9 mouse cellular contexts compared by ENCODE assay signal in the genomic region with DNA sequence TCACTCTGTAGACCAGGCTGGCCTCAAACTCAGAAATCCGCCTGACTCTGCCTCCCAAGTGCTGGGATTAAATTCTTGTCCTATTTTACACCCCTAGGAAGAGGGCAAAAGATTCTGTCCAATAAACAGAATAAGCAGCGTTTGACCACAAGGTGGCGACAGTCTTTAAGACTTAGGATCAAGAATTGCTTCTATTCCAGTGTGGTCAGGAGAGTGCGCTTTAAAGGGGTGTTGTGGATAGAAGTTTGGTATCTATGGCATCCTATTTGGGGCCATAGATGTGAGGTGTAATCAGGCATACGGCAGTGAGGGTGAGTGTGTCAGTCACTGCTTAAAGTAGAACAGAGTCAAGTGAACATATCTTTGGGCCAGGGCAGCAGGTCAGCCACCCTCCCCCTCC. TPM values are rescaled to one million over a fixed set of nuclear protein-coding genes. Genes with fewer than 3 reads are reported as not detected.
DNase-seq lines count a peak whose midpoint lies in the region; ATAC-seq and TF ChIP-seq lines count a peak whose summit lies in the region.
"Had no signal": no experiment of that assay in that cellular context is flagged by ENCODE, and none has a peak within 500 bp of the region (broad histone marks: within the 10 kb centered on the region; RNA-seq: fewer than 3 reads in every experiment).

No protein-coding gene starts in this region.

- WGBS in liver, adult 2 months: 23% methylated on average over 5 of the region's 5 CpGs
- WGBS in liver, embryonic 11.5 days: 22% methylated on average over 5 of the region's 5 CpGs
- WGBS in forebrain, embryonic 13.5 days: 25% methylated on average over 5 of the region's 5 CpGs
- 27% methylated on average over 5 of the region's 5 CpGs for WGBS in hindbrain, embryonic 14.5 days

- no peak for TF ChIP-seq POLR2A in liver, adult 2 months (IDR thresholded peaks at IDR 0.05; ENCODE audit: extremely low read depth, insufficient read depth, low read length)

- H3K9ac ChIP-seq in liver, adult 2 months (ENCODE audit: low read depth, low read length): no peak overlapping the region
- H3K9ac ChIP-seq in liver, embryonic 11.5 days (ENCODE audit: low read depth, low read length): no peak overlapping the region
- H3K9ac ChIP-seq in forebrain, embryonic 13.5 days: no peak overlapping the region
- no peak overlapping the region for H3K9ac ChIP-seq in hindbrain, embryonic 14.5 days

- no peak overlapping the region for H3K4me2 ChIP-seq in liver, embryonic 11.5 days
- H3K4me2 ChIP-seq in forebrain, embryonic 13.5 days: no peak overlapping the region
- no peak overlapping the region for H3K4me2 ChIP-seq in hindbrain, embryonic 14.5 days (replicated peaks)

- TF ChIP-seq CTCF in liver, adult 2 months (IDR thresholded peaks at IDR 0.05; ENCODE audit: low read depth, low read length): peak; percentile 53

- peak; percentile 62 for DNase-seq in liver, adult 2 months (ENCODE audit: extremely low read depth, low read depth, low spot score)
- DNase-seq in liver, embryonic 11.5 days (ENCODE audit: low spot score): no peak
- DNase-seq in c-Kit-positive CD71-negative TER-119-negative erythroid progenitor cells, embryonic 14.5 days (ENCODE audit: low read depth): peak; percentile 75
- DNase-seq in hindbrain, embryonic 14.5 days (ENCODE audit: low spot score): peak; percentile 92
- DNase-seq in layer of hippocampus, postnatal 10 days (ENCODE audit: low spot score in 2 of 2): peak; percentile 74 to 80
- peak; percentile 84 for DNase-seq in mesoderm, embryonic 11.5 days (ENCODE audit: low read depth, low spot score)
- peak; percentile 11 to 59 for DNase-seq in spleen, postnatal 14 days (ENCODE audit: low spot score in 2 of 2)

- no peak for ATAC-seq in liver, embryonic 11.5 days (replicated peaks; ENCODE audit: low FRiP score)
- ATAC-seq in forebrain, embryonic 13.5 days: peak; percentile 72
- ATAC-seq in hindbrain, embryonic 14.5 days (ENCODE audit: low FRiP score): peak; percentile 21; the same call in 1 of the 2 replicates

- H3K4me1 ChIP-seq in liver, adult 2 months (ENCODE audit: control insufficient read depth, insufficient read depth, low read length): no peaks in the 10 kb centered on the region; the same call in 1 of the 2 replicates
- no peaks in the 10 kb centered on the region for H3K4me1 ChIP-seq in liver, embryonic 11.5 days (replicated peaks; ENCODE audit: control insufficient read depth, insufficient read depth, low read length)
- peaks cover 2% of the 10 kb centered on the region; the same call in 1 of the 2 replicates for H3K4me1 ChIP-seq in forebrain, embryonic 13.5 days
- H3K4me1 ChIP-seq in hindbrain, embryonic 14.5 days (replicated peaks; ENCODE audit: control insufficient read depth, insufficient read depth, low read length): no peaks in the 10 kb centered on the region

- H3K9me3 ChIP-seq in liver, embryonic 11.5 days (ENCODE audit: control insufficient read depth, low read length): no peaks in the 10 kb centered on the region
- no peaks in the 10 kb centered on the region for H3K9me3 ChIP-seq in forebrain, embryonic 13.5 days (replicated peaks)
- H3K9me3 ChIP-seq in hindbrain, embryonic 14.5 days (ENCODE audit: control insufficient read depth, low read length): no peaks in the 10 kb centered on the region

- H3K4me3 ChIP-seq in liver, adult 2 months (ENCODE audit: insufficient read depth, low read depth, low read length): no peak overlapping the region
- no peak overlapping the region for H3K4me3 ChIP-seq in liver, embryonic 11.5 days (ENCODE audit: low read depth, low read length)
- H3K4me3 ChIP-seq in forebrain, embryonic 13.5 days: no peak overlapping the region
- no peak overlapping the region for H3K4me3 ChIP-seq in hindbrain, embryonic 14.5 days (replicated peaks; ENCODE audit: low read length)

- H3K79me2 ChIP-seq in liver, adult 2 months (ENCODE audit: control insufficient read depth, insufficient read depth, low read length): no peaks in the 10 kb centered on the region

- H3K27ac ChIP-seq in liver, adult 2 months (replicated peaks; ENCODE audit: insufficient read depth, low read depth, low read length): no peak overlapping the region
- H3K27ac ChIP-seq in liver, embryonic 11.5 days (ENCODE audit: low read depth, low read length): no peak overlapping the region
- no peak overlapping the region for H3K27ac ChIP-seq in forebrain, embryonic 13.5 days
- H3K27ac ChIP-seq in hindbrain, embryonic 14.5 days: no peak overlapping the region

- H3K27me3 ChIP-seq in liver, adult 2 months (ENCODE audit: control insufficient read depth, insufficient read depth, low read length): no peaks in the 10 kb centered on the region
- no peaks in the 10 kb centered on the region for H3K27me3 ChIP-seq in liver, embryonic 11.5 days (replicated peaks; ENCODE audit: control insufficient read depth, insufficient read depth, low read length)
- no peaks in the 10 kb centered on the region for H3K27me3 ChIP-seq in forebrain, embryonic 13.5 days
- H3K27me3 ChIP-seq in hindbrain, embryonic 14.5 days (ENCODE audit: control insufficient read depth, insufficient read depth, low read length): no peaks in the 10 kb centered on the region

- no peaks in the 10 kb centered on the region for H3K36me3 ChIP-seq in liver, adult 2 months (ENCODE audit: control insufficient read depth, insufficient read depth, low read length)
- no peaks in the 10 kb centered on the region for H3K36me3 ChIP-seq in liver, embryonic 11.5 days (ENCODE audit: control insufficient read depth, insufficient read depth, low read length)
- no peaks in the 10 kb centered on the region for H3K36me3 ChIP-seq in forebrain, embryonic 13.5 days (ENCODE audit: poor library complexity, severe bottlenecking)
- H3K36me3 ChIP-seq in hindbrain, embryonic 14.5 days (replicated peaks; ENCODE audit: control insufficient read depth, insufficient read depth): no peaks in the 10 kb centered on the region

RNA-seq across cellular contexts. Expression of gene Gm17364, which starts 9.5 kb away (rescaled TPM):
- not detected in 2 replicates for total RNA-seq in liver, adult 2 months (2014; rRNA removed)
- polyA plus RNA-seq in liver, adult 2 months (2012; rRNA removed): not detected in 2 replicates
- polyA plus RNA-seq in liver, embryonic 11.5 days (2014; fragmentation: Nextera tagmentation; extraction: Ambion mirVana): not detected in 2 replicates
- polyA plus RNA-seq in forebrain, embryonic 13.5 days (2015; fragmentation: Nextera tagmentation; extraction: Ambion mirVana): not detected in 2 replicates
- not detected in 2 replicates for polyA plus RNA-seq in hindbrain, embryonic 14.5 days (2014; fragmentation: Nextera tagmentation; extraction: Ambion mirVana)
- not detected for total RNA-seq in layer of hippocampus, postnatal 10 days (2021)
- total RNA-seq: adrenal gland, postnatal 4 days had no signal

RNA-seq across cellular contexts. Expression of gene Smim13, which starts 33.6 kb away (rescaled TPM):
- 14.6 and 20.7 TPM in 2 replicates for total RNA-seq in liver, adult 2 months (2014; rRNA removed)
- 5.1 and 5.2 TPM in 2 replicates for polyA plus RNA-seq in liver, adult 2 months (2012; rRNA removed)
- 12.6 and 16.9 TPM in 2 replicates for polyA plus RNA-seq in liver, embryonic 11.5 days (2014; fragmentation: Nextera tagmentation; extraction: Ambion mirVana)
- polyA plus RNA-seq in forebrain, embryonic 13.5 days (2015; fragmentation: Nextera tagmentation; extraction: Ambion mirVana): 14.6 and 15.6 TPM in 2 replicates
- polyA plus RNA-seq in hindbrain, embryonic 14.5 days (2014; fragmentation: Nextera tagmentation; extraction: Ambion mirVana): 28.9 and 37.8 TPM in 2 replicates
- 100 to 1,000 TPM; 122 to 128 TPM for total RNA-seq in layer of hippocampus, postnatal 10 days (2021)
